Mouse (Mus musculus): ENCODE results near the gene Pde4c. TPM values are rescaled to one million over a fixed set of nuclear protein-coding genes. Genes with fewer than 3 reads are reported as not detected.

Gene Pde4c
- not detected for polyA plus RNA-seq (2014; fragmentation: Illumina TruSeq; extraction: RNeasy Lipid Tissue Mini Kit (QIAGEN cat#74804))

GRCm38 (mm10) chr8:70723486-70724210, at the start of gene Pde4c:
TSS of gene Pde4c (plus strand) at chr8:70723720.

GRCm38 (mm10) chr8:70698310-70699109, 25.0 kb upstream of the Pde4c start, which contains the start of gene Jund:
TSS of gene Jund (plus strand) at chr8:70698949.

DNA sequence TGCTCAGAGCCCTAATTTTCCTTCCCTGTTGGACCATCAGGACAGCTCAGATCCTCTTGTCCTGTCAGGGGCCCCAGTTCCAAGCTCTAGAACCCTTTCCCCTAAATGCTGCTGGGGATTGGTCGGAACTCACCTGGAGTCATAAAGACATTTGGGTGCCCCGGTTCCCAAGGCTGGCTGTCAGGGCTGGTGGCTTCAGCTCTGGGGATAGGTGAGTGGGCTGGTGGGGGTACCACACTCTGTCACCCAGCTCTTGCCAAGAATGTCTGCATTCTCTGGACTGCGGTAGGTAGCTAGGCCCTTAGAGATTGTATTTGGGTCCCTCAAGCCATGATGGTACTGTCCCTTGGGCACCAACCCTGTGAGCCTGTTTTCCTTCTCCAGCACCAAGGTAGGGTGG, 20.2 kb upstream of the Pde4c start, which contains the start of gene Iqcn:
Iqcn (plus strand) TSS at position 171 of the 400 bp plus-strand sequence.

GRCm38 (mm10) chr8:70718297-70718696, 5.2 kb upstream of the Pde4c start, which contains the start of gene Gm3336:
TSS of gene Gm3336 (plus strand) at chr8:70718543.

GRCm38 (mm10) chr8:70754043-70754870, 30.7 kb downstream of the Pde4c start, which contains the start of gene Rab3a:
TSS of gene Rab3a (plus strand) at chr8:70754679.

DNA sequence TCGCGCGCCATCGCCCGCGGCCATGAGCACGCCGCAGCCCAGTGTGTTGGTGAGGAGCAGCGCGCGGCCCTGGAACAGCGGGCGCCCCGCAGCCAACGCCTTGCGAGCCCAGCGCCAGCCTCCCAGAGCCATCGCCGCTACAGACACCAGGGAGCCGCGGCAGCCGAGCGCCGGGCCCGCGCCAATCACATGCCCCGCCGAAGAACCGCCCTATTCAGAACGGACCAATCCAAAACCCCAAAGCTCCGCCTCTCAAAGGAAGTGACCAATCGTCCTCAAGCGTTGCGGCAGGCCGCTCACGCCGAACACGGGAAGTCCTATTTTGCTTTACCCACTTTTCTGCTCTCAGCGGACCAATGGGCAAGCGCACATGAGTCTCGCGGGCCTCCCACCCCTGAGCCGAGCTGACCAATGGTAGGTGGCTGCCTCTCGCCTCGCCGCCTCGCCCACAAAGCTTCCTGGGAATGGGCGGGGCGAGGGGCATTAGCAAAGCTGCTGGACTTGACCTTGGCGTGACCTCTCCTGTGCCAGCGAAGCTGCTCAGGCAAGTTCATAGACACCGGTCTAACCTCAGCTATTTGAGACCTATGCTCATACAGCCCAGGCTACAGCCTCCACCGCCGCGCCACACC, 37.4 kb downstream of the Pde4c start, which contains the start of gene Mpv17l2:
Mpv17l2 (minus strand) TSS at position 172 of the 632 bp plus-strand sequence.

GRCm38 (mm10) chr8:70776496-70777444, 53.2 kb downstream of the Pde4c start, which contains the start of gene Pik3r2:
TSS of gene Pik3r2 (minus strand) at chr8:70776713.

Other genes starting within 250 kb of the Pde4c start
- gene Klhl26, start 246.8 kb upstream of the Pde4c start, polyA plus RNA-seq (2014; fragmentation: Illumina TruSeq; extraction: RNeasy Lipid Tissue Mini Kit (QIAGEN cat#74804)): 3.4 TPM
- not detected for gene Tmem59l, start 236.4 kb upstream of the Pde4c start, polyA plus RNA-seq (2014; fragmentation: Illumina TruSeq; extraction: RNeasy Lipid Tissue Mini Kit (QIAGEN cat#74804))
- gene Crlf1, start 230.6 kb upstream of the Pde4c start, polyA plus RNA-seq (2014; fragmentation: Illumina TruSeq; extraction: RNeasy Lipid Tissue Mini Kit (QIAGEN cat#74804)): not detected
- 1.3 TPM for gene Rex1bd, start 217.0 kb upstream of the Pde4c start, polyA plus RNA-seq (2014; fragmentation: Illumina TruSeq; extraction: RNeasy Lipid Tissue Mini Kit (QIAGEN cat#74804))
- 1.5 TPM for gene Uba52, start 212.9 kb upstream of the Pde4c start, polyA plus RNA-seq (2014; fragmentation: Illumina TruSeq; extraction: RNeasy Lipid Tissue Mini Kit (QIAGEN cat#74804))
- gene Fkbp8, start 196.0 kb upstream of the Pde4c start, polyA plus RNA-seq (2014; fragmentation: Illumina TruSeq; extraction: RNeasy Lipid Tissue Mini Kit (QIAGEN cat#74804)): 1.2 TPM
- 8.4 TPM for gene Kxd1, start 195.8 kb upstream of the Pde4c start, polyA plus RNA-seq (2014; fragmentation: Illumina TruSeq; extraction: RNeasy Lipid Tissue Mini Kit (QIAGEN cat#74804))
- gene Ell, start 184.3 kb upstream of the Pde4c start, polyA plus RNA-seq (2014; fragmentation: Illumina TruSeq; extraction: RNeasy Lipid Tissue Mini Kit (QIAGEN cat#74804)): 0.74 TPM
- gene Isyna1, start 129.3 kb upstream of the Pde4c start, polyA plus RNA-seq (2014; fragmentation: Illumina TruSeq; extraction: RNeasy Lipid Tissue Mini Kit (QIAGEN cat#74804)): 0.29 TPM
- not detected for gene Ssbp4, start 114.8 kb upstream of the Pde4c start, polyA plus RNA-seq (2014; fragmentation: Illumina TruSeq; extraction: RNeasy Lipid Tissue Mini Kit (QIAGEN cat#74804))
- not detected for gene Lrrc25, start 107.6 kb upstream of the Pde4c start, polyA plus RNA-seq (2014; fragmentation: Illumina TruSeq; extraction: RNeasy Lipid Tissue Mini Kit (QIAGEN cat#74804))
- gene Gdf15, start 91.3 kb upstream of the Pde4c start, polyA plus RNA-seq (2014; fragmentation: Illumina TruSeq; extraction: RNeasy Lipid Tissue Mini Kit (QIAGEN cat#74804)): not detected
- 17.5 TPM for gene Pgpep1, start 63.3 kb upstream of the Pde4c start, polyA plus RNA-seq (2014; fragmentation: Illumina TruSeq; extraction: RNeasy Lipid Tissue Mini Kit (QIAGEN cat#74804))
- gene Lsm4, start 50.5 kb upstream of the Pde4c start, polyA plus RNA-seq (2014; fragmentation: Illumina TruSeq; extraction: RNeasy Lipid Tissue Mini Kit (QIAGEN cat#74804)): not detected
- 20.4 TPM for gene Jund, start 24.8 kb upstream of the Pde4c start, polyA plus RNA-seq (2014; fragmentation: Illumina TruSeq; extraction: RNeasy Lipid Tissue Mini Kit (QIAGEN cat#74804))
- not detected for gene Iqcn, start 20.3 kb upstream of the Pde4c start, polyA plus RNA-seq (2014; fragmentation: Illumina TruSeq; extraction: RNeasy Lipid Tissue Mini Kit (QIAGEN cat#74804))
- not detected for gene Gm3336, start 5.2 kb upstream of the Pde4c start, polyA plus RNA-seq (2014; fragmentation: Illumina TruSeq; extraction: RNeasy Lipid Tissue Mini Kit (QIAGEN cat#74804))
- 2.5 TPM for gene Rab3a, start 31.0 kb downstream of the Pde4c start, polyA plus RNA-seq (2014; fragmentation: Illumina TruSeq; extraction: RNeasy Lipid Tissue Mini Kit (QIAGEN cat#74804))
- gene Mpv17l2, start 37.2 kb downstream of the Pde4c start, polyA plus RNA-seq (2014; fragmentation: Illumina TruSeq; extraction: RNeasy Lipid Tissue Mini Kit (QIAGEN cat#74804)): not detected
- 1.7 TPM for gene Pik3r2, start 53.0 kb downstream of the Pde4c start, polyA plus RNA-seq (2014; fragmentation: Illumina TruSeq; extraction: RNeasy Lipid Tissue Mini Kit (QIAGEN cat#74804))
- gene Mast3, start 81.3 kb downstream of the Pde4c start, polyA plus RNA-seq (2014; fragmentation: Illumina TruSeq; extraction: RNeasy Lipid Tissue Mini Kit (QIAGEN cat#74804)): 2.1 TPM
- gene Il12rb1, start 84.7 kb downstream of the Pde4c start, polyA plus RNA-seq (2014; fragmentation: Illumina TruSeq; extraction: RNeasy Lipid Tissue Mini Kit (QIAGEN cat#74804)): not detected
- 1.1 TPM for gene Arrdc2, start 116.0 kb downstream of the Pde4c start, polyA plus RNA-seq (2014; fragmentation: Illumina TruSeq; extraction: RNeasy Lipid Tissue Mini Kit (QIAGEN cat#74804))
- 0.26 TPM for gene Kcnn1, start 139.5 kb downstream of the Pde4c start, polyA plus RNA-seq (2014; fragmentation: Illumina TruSeq; extraction: RNeasy Lipid Tissue Mini Kit (QIAGEN cat#74804))
- gene Ccdc124, start 150.2 kb downstream of the Pde4c start, polyA plus RNA-seq (2014; fragmentation: Illumina TruSeq; extraction: RNeasy Lipid Tissue Mini Kit (QIAGEN cat#74804)): not detected
- not detected for gene Slc5a5, start 169.0 kb downstream of the Pde4c start, polyA plus RNA-seq (2014; fragmentation: Illumina TruSeq; extraction: RNeasy Lipid Tissue Mini Kit (QIAGEN cat#74804))
- 39.0 TPM for gene Rpl18a, start 173.7 kb downstream of the Pde4c start, polyA plus RNA-seq (2014; fragmentation: Illumina TruSeq; extraction: RNeasy Lipid Tissue Mini Kit (QIAGEN cat#74804))
- 2.4 TPM for gene Map1s, start 182.2 kb downstream of the Pde4c start, polyA plus RNA-seq (2014; fragmentation: Illumina TruSeq; extraction: RNeasy Lipid Tissue Mini Kit (QIAGEN cat#74804))

All from ovary, adult 10 weeks (tissue).